Mouse (Mus musculus) brain, embryonic 14.5 days (tissue): ENCODE data around the gene Crtam.

Source experiments
- CTCF ChIP-seq: fragments of 200-500 bp; IDR thresholded peaks from 2 replicates; pipeline ENCODE4 v1.5.1; 2012; ENCODE audit warnings: inconsistent platforms, mild to moderate bottlenecking, moderate library complexity, borderline replicate concordance; ENCODE audit not compliant: insufficient read depth, insufficient read length; ENCODE audit errors: extremely low read depth
- POLR2A ChIP-seq: fragments of 200-500 bp; IDR thresholded peaks from 2 replicates; pipeline ENCODE4 v1.6.1; 2012; ENCODE audit warnings: mild to moderate bottlenecking, inconsistent platforms, borderline replicate concordance; ENCODE audit not compliant: poor library complexity, insufficient read depth, insufficient read length, severe bottlenecking; ENCODE audit errors: extremely low read depth

- TF ChIP-seq POLR2A = 0 out of 2 replicates have a peak, but pooled peaks have one; percentile 15
- no peak for TF ChIP-seq CTCF
These were observed 40.6 kb downstream of the Crtam start, which contains the start of gene Jhy for GRCm38 (mm10) chr9:40963586-40964417.
